Comparison of ENCODE assay signal across 8 mouse cellular contexts in genomic region chr10:121432635-121433280, GRCm38 (mm10). TPM values are rescaled to one million over a fixed set of nuclear protein-coding genes. Genes with fewer than 3 reads are reported as not detected.
DNase-seq lines count a peak whose midpoint lies in the region; ATAC-seq lines count a peak whose summit lies in the region.

No protein-coding gene starts in this region.

- H3K36me3 ChIP-seq in hindbrain, embryonic 14.5 days (replicated peaks; ENCODE audit: control insufficient read depth, insufficient read depth) = no peaks in the 10 kb centered on the region
- no peaks in the 10 kb centered on the region for H3K36me3 ChIP-seq in midbrain, embryonic 13.5 days

- WGBS in hindbrain, embryonic 14.5 days = 34% methylated on average over 16 of the region's 16 CpGs
- WGBS in midbrain, embryonic 13.5 days = 14% methylated on average over 16 of the region's 16 CpGs

- ATAC-seq in hindbrain, embryonic 14.5 days (ENCODE audit: low FRiP score) = no peak
- peak; percentile 37 for ATAC-seq in midbrain, embryonic 13.5 days

- peak overlapping the region; percentile 60 for H3K27ac ChIP-seq in hindbrain, embryonic 14.5 days
- H3K27ac ChIP-seq in midbrain, embryonic 13.5 days = peak overlapping the region; percentile 62

- no peaks in the 10 kb centered on the region for H3K27me3 ChIP-seq in hindbrain, embryonic 14.5 days (ENCODE audit: control insufficient read depth, insufficient read depth, low read length)
- H3K27me3 ChIP-seq in midbrain, embryonic 13.5 days = 0 out of 2 replicates have a peak, but pooled peaks cover 5% of the 10 kb centered on the region

- peak; percentile 38 for DNase-seq in gastrocnemius, postnatal 10 days
- no peak for DNase-seq in gastrocnemius, adult 18-20 months (ENCODE audit: low spot score)
- DNase-seq in 416B (ENCODE audit: low read depth) = peak; percentile 65
- DNase-seq in cerebellum, postnatal 25 days = peak; percentile 55 to 57
- no peak for DNase-seq in hindbrain, embryonic 14.5 days (ENCODE audit: low spot score)
- no peak for DNase-seq in layer of hippocampus, adult 9-11 months
- DNase-seq in thymus, postnatal 36 days = no peak

- H3K4me1 ChIP-seq in hindbrain, embryonic 14.5 days (replicated peaks; ENCODE audit: control insufficient read depth, insufficient read depth, low read length) = peaks cover 28% of the 10 kb centered on the region
- H3K4me1 ChIP-seq in midbrain, embryonic 13.5 days (replicated peaks) = peaks cover 25% of the 10 kb centered on the region

- no peak overlapping the region; the same call in 1 of the 2 replicates for H3K4me2 ChIP-seq in hindbrain, embryonic 14.5 days (replicated peaks)
- peak overlapping the region; percentile 20; the same call in 1 of the 2 replicates for H3K4me2 ChIP-seq in midbrain, embryonic 13.5 days (replicated peaks)

- H3K4me3 ChIP-seq in hindbrain, embryonic 14.5 days (replicated peaks; ENCODE audit: low read length) = no peak overlapping the region
- no peak overlapping the region for H3K4me3 ChIP-seq in midbrain, embryonic 13.5 days (replicated peaks)

- H3K9ac ChIP-seq in hindbrain, embryonic 14.5 days = 0 out of 2 replicates have a peak overlapping the region, but pooled peaks have one; percentile 14
- 0 out of 2 replicates have a peak overlapping the region, but pooled peaks have one; percentile 12 for H3K9ac ChIP-seq in midbrain, embryonic 13.5 days (replicated peaks)

- H3K9me3 ChIP-seq in hindbrain, embryonic 14.5 days (ENCODE audit: control insufficient read depth, low read length) = no peaks in the 10 kb centered on the region
- no peaks in the 10 kb centered on the region for H3K9me3 ChIP-seq in midbrain, embryonic 13.5 days

RNA-seq across cellular contexts. Expression of gene Rassf3, which starts 43.4 kb away (rescaled TPM):
- 10 to 100 TPM; 53.4 to 54.4 TPM for total RNA-seq in gastrocnemius, postnatal 10 days (2021)
- 10 to 100 TPM; 34.7 to 47.5 TPM for total RNA-seq in gastrocnemius, adult 18-20 months (2021)
- polyA plus RNA-seq in hindbrain, embryonic 14.5 days (2014; fragmentation: Nextera tagmentation; extraction: Ambion mirVana) = 5.8 and 6.5 TPM in 2 replicates
- 3.7 and 4.6 TPM in 2 replicates for polyA plus RNA-seq in midbrain, embryonic 13.5 days (2015; fragmentation: Nextera tagmentation; extraction: Ambion mirVana)

Comparison
In these comparisons a context has a peak if more than half of its experiments do, and no peak if none do; other contexts are left out.
1. DNase-seq: peak in gastrocnemius, postnatal 10 days (single experiment), 416B (single experiment) and cerebellum, postnatal 25 days (2 of 2); none in gastrocnemius, adult 18-20 months (single experiment), hindbrain, embryonic 14.5 days (single experiment), layer of hippocampus, adult 9-11 months (single experiment) and thymus, postnatal 36 days (0 of 2).